Mouse (Mus musculus): ENCODE measurements around the gene Gm26938. TPM values are rescaled to one million over a fixed set of nuclear protein-coding genes. Genes with fewer than 3 reads are reported as not detected.

Gm26938 gene
- not detected in 2 replicates for polyA plus RNA-seq (2012; rRNA removed; ENCODE audit: low replicate concordance)

DNA sequence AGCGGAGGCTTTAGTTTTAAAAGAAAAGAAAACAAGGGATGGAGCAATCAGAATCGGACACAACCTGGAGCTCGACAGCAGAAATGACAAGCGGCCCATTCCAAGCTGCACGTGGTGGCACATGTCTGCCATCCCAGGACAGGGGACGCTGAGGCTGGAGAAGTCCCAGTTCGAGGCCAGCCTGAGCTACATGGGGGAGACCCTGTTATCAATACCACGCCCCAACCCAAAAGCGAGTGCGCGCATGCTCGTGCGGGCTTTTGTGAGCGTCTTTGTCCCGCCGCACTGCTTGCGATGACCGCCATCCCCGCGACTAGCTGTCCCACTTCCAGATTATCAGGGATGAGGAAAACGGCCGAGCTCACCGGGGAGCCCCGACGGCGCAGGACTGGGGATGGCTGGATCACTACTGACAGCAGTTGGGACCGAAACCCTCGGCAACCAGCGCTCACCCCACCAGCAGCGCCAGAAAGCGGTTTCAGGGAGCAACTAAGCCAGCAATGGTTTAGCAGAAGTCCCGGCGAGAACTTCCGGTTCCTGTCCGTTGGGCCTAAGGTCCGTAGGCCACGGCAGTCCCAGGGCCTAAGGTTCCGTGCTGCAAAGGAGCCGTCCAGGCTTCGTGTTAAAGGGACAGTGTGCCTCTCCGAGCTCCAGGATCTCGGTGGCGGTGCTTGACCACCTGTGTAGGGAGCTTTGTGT, at the start of gene Gm26938, which contains the start of gene Psmg3:
Gm26938 (minus strand) TSS at position 51 of the 699 bp plus-strand sequence.
Psmg3 (minus strand) TSS at position 529 of the 699 bp plus-strand sequence.

DNA sequence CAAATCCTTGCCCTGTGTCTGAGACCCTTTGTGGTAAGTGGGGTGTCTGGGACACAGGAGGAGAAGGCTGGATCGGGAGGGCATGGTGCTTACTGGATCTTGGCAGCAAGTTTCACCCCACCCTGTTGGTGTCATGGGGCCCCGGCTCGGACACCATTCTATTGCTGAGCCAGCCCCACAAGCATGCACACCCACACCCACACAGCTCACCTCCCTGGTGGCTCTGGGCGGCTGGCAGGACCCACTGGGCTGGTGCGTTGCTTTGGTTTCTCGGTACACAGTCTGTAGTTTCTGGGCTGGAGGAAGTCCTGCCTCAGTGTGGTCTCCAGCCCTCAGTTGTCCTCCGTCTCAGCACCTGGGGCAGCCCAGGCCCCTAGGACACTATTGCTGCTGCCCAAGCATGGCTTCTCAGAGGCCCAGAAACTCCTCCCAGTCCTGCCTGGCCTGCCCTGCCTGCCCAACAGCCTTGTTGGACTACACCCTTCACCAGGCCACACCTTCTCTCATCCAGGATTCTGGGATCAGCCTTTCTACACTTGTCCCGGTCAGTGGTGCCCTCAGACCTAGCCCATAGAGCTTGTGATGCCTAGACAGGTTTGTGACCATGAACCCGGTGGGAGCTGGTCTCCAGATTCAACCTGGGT, 6.5 kb downstream of the Gm26938 start, which contains the start of gene Tmem184a:
Tmem184a (minus strand) TSS at position 380 of the 644 bp plus-strand sequence.

DNA sequence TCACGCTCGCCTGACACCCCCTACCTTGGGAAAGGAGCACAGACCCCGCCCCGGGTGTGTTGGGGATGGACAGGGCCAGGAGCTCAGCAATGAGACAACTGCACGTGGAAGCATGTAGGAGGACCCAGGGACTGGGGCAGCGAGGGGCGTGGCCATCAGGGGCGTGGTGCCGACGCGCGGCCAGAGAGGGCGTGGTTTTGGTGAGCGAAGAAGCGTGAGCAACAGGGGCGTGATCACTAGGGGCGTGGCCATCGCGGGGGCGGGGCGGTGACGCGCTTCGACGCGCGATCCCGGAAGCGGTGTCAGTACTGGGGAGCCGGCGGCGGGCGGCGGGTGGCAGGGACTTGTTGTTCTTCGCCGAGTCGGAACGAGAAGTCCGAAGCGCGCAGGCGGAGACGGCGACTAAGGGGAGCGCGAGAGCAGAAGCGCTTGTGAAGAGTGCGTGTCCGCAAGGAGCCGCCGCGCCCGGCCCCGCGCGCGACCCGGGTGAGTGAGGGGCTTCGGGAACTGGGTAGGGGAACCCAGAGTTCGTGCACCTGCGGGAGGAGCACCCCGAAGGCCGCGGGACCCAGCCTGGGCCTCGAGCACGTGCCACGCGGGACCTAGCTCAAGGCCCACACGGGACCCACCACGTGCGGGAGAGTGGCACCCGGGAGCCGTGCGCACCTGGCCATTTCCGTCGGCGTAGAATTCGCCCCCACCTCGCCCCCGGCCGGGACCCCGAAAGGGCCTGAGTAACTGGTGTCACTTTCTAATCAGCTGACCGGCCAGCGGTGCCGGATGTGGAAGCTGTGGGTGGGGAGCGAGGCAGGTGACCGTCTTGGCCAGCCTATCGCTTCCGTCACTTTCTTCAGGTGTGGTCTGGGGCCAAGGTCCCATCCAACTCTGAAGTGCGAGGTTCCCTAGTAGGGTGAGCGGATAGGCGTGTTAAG, 34.7 kb downstream of the Gm26938 start, which contains the start of gene Mafk:
Mafk (plus strand) TSS at position 287 of the 932 bp plus-strand sequence.

DNA sequence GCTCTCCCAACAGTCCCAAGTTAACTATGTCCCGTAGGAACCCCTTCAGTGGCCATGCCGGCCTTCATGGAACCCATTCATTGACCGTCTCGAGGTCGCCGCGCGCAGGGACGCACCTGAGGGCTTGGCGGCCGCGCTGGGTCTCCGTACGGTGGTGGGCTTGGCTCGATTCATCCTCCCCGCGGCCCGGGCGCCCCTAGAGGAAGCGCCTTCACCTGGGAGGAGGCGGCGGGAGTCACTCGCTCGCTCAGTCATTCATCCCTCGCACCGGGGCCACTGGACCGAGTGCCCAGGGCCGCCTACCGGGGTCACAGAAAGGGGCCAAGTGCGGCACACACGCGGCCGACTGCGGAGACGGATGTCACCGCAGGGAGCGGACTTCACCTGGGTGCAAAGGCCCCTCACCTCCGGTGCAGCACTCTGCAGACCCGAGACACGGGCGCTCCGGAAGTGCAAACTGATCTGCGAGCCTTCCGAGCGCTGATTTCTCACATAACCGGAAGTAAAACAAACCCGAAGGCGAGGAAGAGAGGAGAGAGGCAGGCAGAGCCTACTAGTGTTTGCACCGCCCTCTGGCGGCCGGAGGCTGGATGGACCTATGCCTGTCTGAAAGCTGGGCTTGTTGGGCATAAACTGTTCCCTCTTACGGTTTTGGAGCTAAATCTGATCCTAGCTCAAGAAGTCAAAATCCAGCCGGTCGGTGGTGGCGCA, 50.8 kb downstream of the Gm26938 start, which contains the start of gene Ints1:
Ints1 (minus strand) TSS at position 459 of the 711 bp plus-strand sequence.

Other genes starting within 250 kb of the Gm26938 start
- gene Micall2, start 90.1 kb downstream of the Gm26938 start, polyA plus RNA-seq (2012; rRNA removed; ENCODE audit: low replicate concordance) = 3.4 and 4.3 TPM in 2 replicates
- gene Ints1, start 50.7 kb downstream of the Gm26938 start, polyA plus RNA-seq (2012; rRNA removed; ENCODE audit: low replicate concordance) = 54.7 and 86.7 TPM in 2 replicates
- gene Mafk, start 34.9 kb downstream of the Gm26938 start, polyA plus RNA-seq (2012; rRNA removed; ENCODE audit: low replicate concordance) = 19.6 and 26.6 TPM in 2 replicates
- 22.5 and 29.0 TPM in 2 replicates for gene Tmem184a, start 6.5 kb downstream of the Gm26938 start, polyA plus RNA-seq (2012; rRNA removed; ENCODE audit: low replicate concordance)
- gene Psmg3, start 478 bp upstream of the Gm26938 start, polyA plus RNA-seq (2012; rRNA removed; ENCODE audit: low replicate concordance) = 20.9 and 22.4 TPM in 2 replicates
- 0.26 and 0.60 TPM in 2 replicates for gene Elfn1, start 81.5 kb upstream of the Gm26938 start, polyA plus RNA-seq (2012; rRNA removed; ENCODE audit: low replicate concordance)

Data from mammary gland, adult 2 months (tissue).